Mouse (Mus musculus): ENCODE results near the gene Epb41l5.

The Epb41l5 gene

DNA sequence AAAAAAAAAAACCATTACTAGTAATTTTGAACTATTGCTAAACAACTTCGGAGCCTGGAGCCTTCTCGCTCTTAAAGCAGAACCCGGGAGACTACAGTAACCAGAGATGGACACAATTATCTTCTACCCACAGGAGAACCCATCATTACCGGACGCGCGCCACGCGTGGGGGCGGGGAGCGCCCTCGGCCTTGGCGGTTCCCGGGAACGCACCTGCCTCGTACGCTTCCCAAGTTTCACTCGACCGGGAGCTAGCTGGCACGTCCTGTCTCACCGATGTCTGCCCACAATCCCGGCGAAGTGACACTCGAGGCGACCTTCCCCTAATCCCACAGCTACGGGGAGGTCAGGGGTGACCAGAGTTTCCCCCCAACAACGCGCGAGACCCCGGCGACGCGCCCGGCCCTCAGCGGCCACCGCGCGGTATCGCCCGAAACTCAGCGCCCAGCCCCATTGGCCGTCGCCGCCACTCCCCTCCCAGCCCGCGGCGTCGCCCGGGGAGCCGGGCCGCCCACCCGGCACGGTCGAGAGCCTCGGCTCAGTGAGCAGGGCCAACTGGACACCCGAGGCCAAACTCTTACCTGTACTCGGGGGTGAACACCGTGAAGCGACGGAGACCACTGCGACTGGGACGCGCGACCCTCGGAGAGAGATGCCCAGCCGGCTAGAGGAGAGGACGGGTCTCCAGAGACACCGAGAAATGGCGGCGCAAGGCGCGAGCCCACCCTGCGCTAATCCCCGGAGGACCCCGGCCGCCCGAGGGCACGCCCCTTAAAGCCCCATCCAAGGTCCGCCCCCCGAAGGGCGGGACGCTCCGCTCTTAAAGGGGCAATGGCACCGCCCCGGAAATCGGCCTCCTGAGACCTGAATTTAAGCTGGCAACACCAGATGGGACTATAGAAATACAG, at the start of gene Epb41l5:
Epb41l5 (minus strand) TSS at position 796 of the 907 bp plus-strand sequence.
- peak; percentile 77 to 79 for DNase-seq (ENCODE audit: low spot score in 2 of 2)

DNA sequence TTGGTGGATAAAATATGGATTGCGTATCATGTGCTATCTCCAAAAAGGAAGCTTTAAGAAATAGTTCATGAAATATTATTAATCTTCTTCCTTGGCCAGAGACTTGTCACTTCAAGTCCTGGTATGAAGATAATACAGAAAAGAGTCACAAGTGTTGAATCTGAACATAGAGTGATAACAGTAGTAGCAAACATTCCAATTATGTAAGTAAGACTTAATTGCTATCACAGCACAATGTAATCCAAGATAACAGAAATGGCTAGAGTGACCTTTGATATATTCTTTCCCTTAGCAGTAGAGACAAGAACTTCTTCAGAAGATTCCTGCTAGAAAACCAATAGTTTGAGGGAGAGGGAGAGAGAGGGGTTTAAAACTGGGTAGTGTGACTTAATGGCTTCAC, 48.1 kb upstream of the Epb41l5 start:
- DNase-seq (ENCODE audit: low spot score in 2 of 2), result no peak

DNA sequence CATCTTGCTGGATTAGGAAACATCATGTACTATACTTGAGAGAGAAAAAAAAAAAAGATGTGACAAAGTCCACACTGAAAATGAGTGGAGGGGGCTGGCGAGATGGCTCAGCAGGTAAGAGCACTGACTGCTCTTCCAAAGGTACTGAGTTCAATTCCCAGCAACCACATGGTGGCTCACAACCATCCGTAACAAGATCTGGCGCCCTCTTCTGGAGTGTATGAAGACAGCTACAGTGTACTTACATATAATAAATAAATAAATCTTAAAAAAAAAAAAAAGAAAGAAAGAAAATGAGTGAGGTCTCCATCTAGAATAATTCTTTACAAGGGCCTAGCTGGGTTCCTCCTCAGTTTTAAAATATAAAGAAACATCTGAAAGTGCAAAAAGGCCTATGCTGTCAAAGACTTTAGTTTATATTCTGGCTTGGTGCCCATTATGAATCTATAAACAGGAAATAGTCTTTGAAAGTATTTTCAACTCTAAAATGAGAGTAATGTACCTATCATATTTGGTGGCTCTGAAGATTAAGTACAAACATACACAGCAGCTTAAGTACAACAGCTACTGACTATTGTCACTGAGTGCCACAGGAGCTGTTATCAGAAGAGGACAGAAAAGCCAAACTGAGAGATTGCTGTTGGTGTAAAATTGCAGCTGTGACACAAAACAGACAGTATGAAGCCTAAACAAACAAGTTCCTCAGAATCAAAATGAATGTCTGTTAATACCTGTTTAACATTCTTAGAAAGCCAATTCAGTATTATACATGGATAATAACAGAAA, 37.2 kb upstream of the Epb41l5 start:
- no peak for DNase-seq (ENCODE audit: low spot score in 2 of 2)

DNA sequence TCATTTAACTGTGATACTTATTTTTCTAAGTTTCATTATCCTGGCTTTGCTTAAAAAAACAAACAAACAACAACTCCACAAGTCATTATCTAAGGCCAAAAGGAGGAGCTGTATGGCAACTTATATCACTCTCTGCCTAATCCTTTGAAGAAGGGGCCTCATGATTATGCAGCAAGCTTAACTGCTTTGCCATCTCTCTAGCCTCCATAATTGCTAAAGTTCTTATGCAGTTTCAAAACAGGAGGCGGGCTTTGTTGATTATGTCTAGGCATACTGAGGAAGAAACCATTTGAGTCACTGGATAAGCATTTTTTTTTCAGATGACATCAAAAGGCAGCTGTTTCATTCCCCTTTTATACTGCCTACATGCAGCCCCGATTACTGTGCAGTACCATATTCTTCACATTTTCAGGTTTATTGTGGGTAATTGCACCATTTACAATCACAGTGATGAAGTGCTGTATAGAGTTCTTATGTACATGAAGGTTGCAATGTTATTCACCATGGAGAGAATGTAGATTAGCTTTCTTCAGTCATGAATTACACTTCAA, 32.9 kb upstream of the Epb41l5 start:
- no peak for DNase-seq (ENCODE audit: low spot score in 2 of 2)

DNA sequence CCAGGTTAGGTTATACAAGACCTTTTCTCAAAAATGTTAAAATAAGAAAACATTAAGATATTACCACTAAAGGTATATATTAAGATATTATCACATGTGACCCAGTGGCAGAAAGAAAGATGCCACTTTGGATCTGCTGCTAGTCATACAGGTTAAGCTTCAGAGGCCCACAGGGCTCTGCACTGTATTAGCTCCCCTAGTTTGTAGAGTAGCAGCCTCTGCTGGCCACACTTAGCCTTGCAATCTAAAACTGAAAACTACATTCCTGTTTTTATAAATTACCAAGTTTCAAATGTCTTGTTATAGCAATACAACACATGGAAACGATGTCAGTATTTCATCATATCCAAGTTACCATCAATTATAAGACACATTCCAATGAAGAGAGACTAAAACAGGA, 26.2 kb upstream of the Epb41l5 start:
- peak in 1 of 2 experiments; percentile 6 for DNase-seq (ENCODE audit: low spot score in 2 of 2)

DNA sequence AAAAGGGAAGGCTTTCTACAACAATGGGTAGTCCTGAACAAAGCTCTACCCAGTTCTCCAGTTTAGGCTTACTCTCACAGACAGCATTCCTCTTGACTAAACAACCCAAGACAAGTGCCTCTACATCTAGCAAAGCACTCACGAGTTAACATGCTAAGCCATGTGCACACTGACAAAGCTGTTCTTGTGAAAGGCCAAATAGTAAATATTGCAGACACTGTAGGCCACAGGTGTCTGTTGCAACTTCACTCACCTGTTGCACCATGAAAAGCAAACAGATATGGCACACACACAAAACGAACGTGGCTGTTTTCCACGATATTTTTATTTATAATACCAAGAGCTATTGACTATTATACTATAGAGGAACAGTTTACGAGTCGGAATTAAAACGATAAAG, 18.1 kb upstream of the Epb41l5 start:
- no peak for DNase-seq (ENCODE audit: low spot score in 2 of 2)

DNA sequence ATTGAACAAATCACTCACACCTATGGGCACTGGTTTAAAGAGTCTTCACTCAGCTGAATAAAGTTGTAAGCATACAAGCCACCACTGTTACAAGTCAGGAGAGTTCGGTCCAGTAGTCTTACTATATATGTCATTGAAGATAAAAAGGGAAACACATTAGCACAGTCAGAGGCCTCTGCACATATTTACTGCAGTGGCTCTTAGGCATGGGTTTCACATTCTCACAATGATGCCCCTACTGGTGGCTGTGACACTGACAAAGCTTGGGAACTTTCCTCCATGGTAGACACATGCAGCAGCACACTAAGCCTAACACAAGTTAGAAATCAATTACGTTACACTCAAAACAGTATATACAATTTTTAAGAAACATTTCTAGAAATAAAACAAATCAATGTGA, 5.5 kb upstream of the Epb41l5 start:
- DNase-seq (ENCODE audit: low spot score in 2 of 2), result no peak

DNA sequence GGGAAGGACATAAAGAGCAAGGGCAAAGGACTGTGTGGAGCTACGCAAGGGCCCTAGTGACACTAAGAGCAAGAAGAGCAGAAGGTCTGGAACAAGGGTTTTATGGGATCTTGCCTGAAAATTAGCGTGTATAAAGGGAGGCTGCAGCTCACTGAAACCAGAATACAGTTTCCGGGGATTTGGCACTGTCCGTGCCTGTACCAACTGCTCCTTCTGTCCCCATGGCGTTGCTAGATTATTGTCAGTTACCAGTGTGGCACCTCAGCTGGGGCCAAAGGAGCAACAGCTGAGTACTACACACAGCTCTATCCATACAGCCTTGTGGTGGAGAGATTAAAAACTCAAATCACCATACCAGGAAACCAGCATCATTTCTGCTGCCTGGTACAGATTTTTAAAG, 1.6 kb upstream of the Epb41l5 start:
- DNase-seq (ENCODE audit: low spot score in 2 of 2), result no peak

DNA sequence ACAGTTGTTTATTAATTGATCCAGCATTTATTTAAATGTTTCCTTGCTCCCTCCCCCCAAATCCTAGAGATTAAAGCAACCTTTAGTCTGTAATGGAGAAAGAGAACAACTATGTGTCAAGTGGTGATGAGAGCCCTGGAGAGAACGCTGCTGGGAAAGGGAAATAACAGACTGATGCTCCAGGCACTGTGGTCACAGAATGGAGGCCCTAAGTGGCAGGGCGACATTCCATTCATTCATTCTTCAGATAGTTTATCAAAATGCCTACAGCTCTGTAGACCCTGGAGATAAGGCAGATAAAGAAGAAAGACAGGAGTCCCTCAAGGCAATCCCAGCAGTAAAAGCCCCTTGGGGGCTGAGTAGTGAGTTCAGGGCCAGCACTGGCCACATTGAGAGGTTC, 827 bp upstream of the Epb41l5 start:
- DNase-seq (ENCODE audit: low spot score in 2 of 2), result no peak

DNA sequence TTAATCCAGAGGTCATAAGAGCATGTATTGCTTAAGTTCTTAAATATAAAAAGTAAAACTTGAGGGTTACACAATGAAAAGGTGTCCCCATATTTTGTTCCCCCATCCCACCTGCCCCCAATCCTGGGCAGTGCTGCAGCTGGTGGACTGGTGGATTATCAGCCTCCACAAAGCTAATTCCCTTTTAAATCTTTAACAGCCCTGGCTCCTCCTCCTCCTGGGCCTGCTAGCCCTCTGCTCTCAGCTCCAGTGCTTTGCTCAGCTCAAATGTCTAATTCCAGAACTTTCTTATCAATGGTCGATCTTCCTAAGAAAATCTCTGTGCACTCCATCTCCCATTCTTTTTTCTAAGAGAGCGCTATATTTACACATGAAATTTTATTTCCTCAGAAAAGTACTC, 2.4 kb downstream of the Epb41l5 start:
- no peak for DNase-seq (ENCODE audit: low spot score in 2 of 2)

DNA sequence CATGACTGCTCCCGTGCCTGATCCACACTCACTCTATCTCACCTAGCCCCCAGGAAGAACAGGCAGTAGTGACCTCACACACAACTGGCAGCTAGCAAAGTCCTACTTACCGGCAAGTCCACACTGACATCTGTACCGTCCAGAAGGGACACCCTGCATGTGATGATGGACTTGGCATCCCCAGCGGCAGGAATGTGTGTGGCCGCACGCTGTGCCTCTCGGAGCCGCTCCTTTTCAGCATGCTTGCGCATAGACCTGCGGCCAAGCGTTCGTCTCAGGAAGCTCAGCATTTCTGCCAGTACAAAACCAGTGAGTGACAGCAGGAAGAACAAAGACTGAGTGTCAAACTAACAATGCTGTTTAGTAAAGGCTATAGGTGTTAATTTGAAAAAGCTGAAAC, 6.4 kb downstream of the Epb41l5 start:
- peak; percentile 8 to 28 for DNase-seq (ENCODE audit: low spot score in 2 of 2)

DNA sequence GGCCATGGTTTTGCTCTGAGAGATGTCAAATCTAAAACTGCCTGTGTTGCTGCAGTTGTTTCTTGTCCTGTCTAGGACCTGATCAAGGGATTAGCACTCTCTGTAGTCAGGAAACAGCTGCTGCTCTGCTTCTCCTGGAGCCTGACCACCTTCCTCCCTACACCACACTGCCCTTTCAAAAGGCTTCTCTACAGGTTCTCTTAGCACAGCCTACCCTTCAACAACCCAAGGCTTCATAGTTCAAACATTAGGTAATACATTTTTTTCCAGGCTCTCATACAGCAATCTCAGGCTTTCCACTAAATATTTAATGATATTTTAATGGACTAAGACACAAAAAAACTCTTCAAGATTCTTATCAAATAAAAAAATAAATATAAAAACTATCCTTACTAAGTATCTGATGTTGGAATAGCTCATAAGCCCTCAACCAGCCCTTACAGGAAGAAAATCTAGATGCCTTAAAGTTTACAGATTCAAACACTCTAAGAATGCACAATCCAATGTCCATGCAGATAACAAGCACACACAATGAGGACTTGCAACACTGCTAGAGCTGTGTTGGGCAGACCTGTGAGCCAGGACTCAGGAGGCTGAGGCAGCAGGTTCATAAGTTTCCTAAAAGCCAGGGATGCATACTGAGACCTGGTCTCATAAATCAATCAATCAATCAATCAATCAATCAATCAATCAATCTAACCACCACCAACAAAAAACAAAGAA, 7.5 kb downstream of the Epb41l5 start:
- DNase-seq (ENCODE audit: low spot score in 2 of 2), result no peak

DNA sequence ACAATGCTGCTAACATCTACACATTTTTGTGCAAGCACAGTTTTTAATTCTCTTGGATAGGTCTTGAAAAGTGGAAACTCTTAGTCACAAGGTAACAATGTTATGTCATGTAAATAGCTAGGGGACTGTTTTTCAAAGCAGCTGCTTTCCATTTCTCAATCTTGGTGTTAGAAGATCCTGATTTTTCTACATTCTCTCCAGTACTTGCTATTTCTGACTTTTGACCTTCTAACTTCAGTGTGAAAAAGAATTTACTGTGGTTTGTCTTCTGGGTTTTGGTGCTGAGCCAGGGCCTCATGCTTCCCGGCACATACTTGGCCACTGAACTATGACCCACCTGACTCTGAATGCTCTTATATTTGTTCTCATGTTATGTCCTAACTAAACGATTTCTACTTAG, 8.8 kb downstream of the Epb41l5 start:
- no peak for DNase-seq (ENCODE audit: low spot score in 2 of 2)

DNA sequence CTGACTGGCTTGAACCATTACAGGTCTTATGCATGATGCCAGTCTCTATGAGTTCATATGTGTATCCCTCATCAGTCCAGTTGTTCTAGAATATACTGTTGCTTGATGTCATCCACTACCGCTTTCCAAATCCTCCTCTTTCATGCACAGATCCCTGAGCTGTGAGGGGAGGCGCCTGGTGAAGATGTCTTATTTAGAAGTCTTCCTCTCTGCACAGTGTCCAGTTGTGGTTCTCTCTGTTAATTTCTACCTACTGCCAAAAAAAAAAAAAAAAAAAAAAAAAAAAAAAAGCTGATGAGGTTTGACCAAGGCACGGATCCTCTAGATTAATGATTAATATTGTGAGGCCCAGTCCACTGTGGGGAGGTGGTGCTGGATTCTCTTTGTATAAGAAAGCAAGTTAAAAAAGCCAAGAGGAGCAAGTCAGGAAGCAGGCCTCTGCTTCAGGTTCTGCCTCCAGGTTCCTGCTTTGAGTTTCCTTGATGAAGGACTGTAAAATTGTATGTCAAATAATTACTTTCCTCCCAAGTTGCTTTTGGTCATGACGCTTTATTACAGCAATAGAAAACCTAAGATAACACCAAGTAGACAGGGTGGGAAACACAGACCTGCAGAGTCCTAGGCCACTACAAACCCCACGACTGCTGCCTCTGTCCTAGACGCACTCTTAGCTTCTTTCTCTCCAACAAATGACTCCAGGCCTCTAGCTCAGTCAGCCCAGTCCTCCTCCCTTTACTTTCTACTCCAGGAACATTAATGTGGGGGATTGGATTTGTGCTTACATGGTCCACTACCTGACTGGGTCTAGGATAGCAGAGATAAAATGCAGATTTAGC, 11.4 kb downstream of the Epb41l5 start:
- DNase-seq (ENCODE audit: low spot score in 2 of 2), result no peak

DNA sequence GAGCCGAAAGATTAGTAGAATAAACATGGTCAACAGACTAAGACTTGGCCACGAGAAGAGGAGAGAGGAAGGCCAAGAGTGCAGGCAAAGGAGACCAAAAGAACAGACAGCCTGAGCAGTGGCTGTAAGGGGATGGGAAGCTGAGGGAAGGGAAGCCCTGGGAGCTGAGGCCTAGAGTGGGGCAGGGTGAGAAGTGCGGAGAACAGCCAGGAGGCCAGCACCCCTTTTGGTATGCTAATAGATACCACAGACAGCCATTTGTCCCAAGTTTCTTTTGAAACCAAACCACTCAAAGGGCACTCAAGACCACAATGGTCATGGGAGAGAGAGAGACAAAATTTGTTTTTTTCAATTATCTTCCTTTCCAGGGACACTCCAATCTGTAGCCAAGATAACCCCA, 14.1 kb downstream of the Epb41l5 start:
- no peak for DNase-seq (ENCODE audit: low spot score in 2 of 2)

DNA sequence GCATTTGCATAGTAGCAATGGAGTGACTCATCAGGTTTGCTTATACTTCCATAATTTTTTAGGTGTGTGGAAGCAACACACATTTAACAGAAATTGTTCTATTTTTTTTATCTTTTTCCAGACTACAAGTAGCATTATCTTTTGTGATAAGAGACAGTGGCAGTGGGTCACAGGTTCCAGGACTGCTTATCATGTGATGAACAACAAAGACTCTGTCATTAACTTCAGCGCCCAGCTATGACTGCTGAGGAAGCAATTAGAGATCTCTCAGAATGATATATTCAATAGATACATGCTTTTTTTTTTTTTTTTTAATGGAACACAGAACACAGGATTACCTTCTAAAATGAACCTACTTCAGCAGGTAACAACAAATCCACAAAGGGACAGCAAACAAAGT, 18.4 kb downstream of the Epb41l5 start:
- DNase-seq (ENCODE audit: low spot score in 2 of 2), result no peak

DNA sequence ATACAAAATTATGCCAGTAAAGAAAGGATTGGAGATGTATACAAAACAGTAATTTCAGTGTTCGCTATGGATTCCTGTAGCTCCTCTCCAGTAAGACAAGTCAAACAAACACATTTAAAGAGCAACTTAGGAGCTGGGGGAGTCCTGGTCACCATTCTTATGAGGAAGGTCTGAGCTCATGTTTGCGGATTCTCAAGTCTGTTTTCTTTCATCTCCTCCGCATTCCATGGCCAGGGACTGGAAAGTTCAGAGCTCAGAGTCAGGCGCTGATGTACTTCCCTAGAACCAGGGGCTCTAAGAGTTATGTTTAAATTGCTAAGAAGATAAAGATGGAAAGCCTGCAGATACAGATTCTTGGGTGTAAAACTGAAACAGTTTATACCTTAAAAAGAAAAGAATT, 22.0 kb downstream of the Epb41l5 start:
- DNase-seq (ENCODE audit: low spot score in 2 of 2), result no peak

DNA sequence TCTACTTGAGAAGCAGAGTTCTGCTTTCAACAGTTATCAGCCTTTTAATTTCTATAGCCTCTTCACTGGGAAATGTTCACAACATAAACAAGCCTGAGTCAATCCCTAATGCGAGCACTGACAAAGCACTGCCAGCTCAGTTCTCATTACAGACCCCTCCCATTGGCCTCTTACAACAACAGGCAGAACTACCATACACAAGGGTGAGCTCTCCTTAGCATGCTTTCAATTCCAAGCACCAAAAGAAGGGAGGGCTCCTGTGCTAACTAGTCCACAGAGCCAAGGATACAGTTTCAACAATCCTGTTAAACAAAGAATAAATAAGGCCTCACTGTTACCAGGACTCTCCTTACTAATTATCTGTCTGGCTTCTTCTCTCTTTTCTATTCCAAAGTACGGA, 24.4 kb downstream of the Epb41l5 start:
- DNase-seq (ENCODE audit: low spot score in 2 of 2), result no peak

DNA sequence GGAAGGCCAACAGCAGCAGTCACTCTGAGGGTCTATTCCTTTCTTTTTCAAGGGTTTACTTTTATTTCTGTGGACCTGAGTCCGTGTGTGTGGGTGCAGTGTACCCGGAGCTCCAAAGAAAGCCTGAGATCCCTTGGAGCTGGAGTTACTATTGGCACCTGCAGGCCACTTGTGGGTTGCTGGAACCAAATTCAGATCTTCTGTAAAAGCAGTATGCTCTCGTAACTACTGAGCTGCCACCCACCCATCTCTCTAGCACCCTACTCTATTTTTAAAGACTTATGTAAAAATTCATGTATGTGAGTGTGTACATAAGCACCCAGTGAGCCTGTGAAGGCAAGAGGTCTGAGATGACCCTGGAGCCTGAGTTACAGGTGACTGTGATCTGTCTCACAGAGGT, 43.4 kb downstream of the Epb41l5 start:
- no peak for DNase-seq (ENCODE audit: low spot score in 2 of 2)

DNA sequence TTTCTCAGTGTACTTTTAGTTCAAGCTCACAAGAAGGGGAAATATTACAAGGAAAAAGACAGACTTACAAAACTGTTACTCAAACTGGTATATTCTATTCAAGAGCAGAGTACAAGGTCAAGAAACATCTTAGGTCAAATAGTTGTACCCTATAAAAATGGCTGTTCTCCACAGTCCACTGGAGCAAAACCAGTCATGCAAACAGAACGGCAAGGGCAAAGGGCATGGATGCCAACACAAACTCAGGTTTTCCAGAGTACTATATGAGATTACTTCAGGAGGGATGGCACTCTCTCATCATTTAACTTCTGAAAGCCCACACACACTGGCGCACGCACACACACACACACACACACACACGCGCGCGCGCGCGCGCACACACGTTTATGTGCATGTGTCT, 46.4 kb downstream of the Epb41l5 start:
- DNase-seq (ENCODE audit: low spot score in 2 of 2), result no peak

DNA sequence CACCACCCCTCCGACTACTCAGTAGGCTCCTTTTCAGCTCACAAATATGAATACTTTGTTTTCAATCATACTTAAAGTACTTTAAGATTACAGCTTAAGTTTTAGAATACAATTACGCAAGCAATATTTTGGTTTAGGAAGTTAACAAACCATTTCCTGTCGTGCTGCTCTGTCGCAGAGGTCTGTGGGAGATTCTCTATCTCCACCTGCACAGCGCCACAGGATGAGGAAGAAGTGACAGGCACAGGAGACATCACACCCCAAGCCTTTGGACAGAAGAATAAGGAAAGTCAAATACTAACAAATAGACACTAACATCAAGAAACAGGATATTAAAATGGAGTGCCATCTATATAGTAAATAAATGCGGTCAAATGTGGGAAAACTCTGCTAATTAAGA, 49.9 kb downstream of the Epb41l5 start:
- DNase-seq (ENCODE audit: low spot score in 2 of 2), result no peak

Data from heart, adult 9 months (tissue).